Mouse (Mus musculus) urinary bladder, postnatal 4 days (tissue): ENCODE measurements around the gene Eva1c.

ENCODE experiments used
- DNase-seq, 2 experiments: peaks; one replicate each; pipeline ENCODE4 v3.0.0; 2021 to 2022; ENCODE audit warnings: low spot score in 2 of 2

Eva1c gene

DNA sequence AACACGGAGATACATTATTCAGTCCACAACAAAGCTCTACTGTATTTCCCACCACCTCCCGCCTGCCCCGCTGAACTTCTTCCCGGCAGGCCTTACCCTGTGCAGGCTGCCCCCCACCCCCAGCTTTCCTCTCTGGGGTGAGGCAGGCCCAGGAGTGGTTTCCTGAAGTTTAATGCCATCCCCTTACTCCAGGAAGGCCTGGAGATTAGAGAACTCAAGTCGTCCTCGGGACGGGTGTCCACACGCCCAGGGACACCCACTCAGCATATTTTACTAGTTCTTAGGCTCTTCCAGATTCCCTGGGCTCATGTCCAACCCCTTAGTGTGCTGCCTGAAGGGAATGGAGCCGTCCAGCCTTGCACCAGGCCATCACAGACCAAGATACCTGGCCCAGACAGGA, 39.1 kb downstream of the Eva1c start:
- no peak for DNase-seq

DNA sequence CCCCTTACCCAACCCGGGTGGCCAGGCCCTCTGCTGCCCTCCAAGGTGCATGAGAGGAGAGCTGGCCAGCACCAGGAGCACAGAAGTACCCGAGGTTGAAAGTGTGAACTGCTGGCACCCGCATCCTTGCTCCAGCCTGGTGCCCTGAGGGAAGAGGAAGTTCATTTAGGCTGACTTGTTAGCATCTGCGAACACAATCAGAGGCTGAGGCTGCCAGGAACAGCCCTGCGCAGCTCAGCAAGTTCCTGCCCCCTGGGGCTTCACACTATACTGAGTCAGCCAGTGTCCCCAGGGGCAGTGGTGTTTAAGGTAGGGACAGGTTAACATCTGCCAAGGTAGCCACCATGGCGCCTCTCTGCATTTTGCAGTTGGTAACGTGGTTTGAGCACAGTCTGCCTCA, 41.6 kb downstream of the Eva1c start:
- DNase-seq: no peak

DNA sequence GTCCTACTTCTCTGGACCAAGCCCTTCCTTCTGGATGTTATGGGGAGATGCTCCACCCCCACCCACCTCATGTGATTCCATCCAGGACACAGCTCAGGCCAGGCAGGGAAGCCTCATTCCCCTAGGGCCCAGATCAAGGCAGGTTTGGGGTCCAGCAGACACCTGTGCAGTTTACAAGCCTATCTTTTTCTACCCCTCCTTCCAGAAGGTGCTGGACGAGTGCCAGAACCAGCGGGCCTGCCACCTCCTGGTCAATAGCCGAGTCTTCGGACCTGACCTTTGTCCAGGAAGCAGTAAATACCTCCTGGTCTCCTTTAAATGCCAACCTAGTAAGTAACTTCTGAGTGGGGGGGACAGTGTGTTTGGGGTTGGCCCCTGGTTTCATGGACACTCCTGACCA, 42.8 kb downstream of the Eva1c start:
- no peak for DNase-seq

DNA sequence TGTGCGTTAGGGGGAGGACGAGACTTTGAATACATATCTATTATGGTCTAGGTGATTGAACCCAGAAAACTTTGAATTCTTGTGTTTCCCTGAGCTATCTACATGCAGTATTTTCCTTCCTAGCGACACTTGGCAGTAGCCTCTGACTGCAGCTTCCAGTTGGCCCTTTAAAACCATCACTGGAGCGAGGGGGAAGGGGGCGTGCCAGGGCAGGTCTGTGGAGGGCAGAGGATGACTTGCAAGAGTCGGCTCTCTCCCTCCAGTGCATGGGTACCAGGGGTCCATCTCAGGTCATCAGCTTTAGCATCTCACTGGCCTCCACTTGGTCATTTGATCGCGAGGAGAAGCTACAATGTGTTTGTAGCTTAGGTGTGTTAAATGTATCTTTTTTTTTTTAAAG, 46.4 kb downstream of the Eva1c start:
- DNase-seq: no peak

DNA sequence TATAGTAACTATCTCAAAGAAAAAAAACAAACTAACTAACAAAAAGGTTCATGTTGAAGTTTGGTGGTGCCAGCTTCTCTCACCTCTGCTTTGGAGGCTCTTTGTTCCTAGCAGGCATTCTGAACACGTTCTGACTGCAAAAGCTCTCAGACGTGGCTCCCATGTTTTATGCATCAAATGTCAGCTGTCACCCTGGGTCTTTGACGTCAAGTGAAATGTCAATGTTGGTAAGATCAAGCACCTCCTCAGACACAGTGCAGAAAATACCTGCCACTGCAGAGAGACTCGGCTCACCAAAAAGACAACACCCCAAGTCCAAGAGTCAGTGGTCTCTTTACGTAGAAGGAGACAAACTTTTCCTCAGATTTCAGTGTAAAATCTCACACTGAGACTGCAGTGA, 48.0 kb downstream of the Eva1c start:
- no peak for DNase-seq

DNA sequence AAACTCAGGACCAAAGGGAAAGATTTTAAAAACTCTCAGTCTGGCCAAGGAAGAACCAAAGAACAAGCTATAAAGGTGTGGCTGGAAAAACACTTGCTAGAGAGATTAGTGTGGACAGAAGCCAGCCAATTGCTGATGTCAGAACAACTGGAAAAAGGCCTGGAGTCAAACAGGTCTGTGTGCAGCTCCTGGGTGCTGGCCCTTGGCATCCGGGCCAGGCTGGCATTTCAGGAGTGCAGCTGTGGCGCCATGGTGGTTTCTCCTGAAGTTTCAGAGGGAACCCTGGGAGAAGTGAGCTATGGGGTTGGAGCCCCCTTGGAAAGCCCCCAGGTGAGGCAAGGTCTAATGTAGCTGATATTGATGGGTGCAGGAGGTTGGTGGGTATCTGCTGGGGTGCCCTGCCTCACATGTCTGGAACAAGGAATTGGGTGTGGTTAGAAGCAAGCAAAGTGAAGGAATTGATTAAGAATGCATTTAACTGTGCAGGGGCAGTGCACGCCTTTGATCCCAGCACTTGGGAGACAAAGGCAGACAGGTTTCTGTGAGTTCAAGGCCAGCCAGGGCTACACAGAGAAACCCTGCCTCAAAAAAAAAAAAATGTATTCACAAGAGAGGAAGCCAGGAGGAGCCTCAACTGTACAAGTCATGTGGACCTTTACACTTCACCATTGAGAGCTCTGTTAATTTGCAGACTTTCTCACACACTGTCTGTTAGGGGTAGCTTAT, 51.8 kb downstream of the Eva1c start:
- no peak for DNase-seq

DNA sequence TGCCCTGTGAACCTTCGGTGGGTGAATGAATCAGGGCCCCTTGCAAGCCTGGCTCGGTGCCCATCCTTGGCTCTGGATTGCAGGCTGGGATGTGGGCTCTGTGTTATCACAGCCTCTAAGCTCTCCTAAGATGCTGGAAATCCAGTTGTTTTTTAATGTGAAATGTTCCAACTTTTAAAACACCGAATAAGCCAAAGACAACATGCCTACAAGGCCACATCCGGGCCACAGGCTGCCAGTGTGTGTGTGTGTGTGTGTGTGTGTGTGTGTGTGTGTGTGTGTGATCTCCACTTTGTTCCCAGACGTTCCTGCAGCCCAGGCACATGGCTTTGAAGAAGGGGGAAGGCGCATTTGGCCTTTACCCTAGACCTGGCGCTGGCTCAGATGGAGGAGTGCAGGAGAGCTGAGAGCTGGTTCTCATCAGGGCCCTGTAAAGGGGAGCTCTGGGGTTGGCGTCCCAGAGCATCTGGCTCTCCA, 56.0 kb downstream of the Eva1c start:
- DNase-seq: peak in 1 of 2 experiments; percentile 54

DNA sequence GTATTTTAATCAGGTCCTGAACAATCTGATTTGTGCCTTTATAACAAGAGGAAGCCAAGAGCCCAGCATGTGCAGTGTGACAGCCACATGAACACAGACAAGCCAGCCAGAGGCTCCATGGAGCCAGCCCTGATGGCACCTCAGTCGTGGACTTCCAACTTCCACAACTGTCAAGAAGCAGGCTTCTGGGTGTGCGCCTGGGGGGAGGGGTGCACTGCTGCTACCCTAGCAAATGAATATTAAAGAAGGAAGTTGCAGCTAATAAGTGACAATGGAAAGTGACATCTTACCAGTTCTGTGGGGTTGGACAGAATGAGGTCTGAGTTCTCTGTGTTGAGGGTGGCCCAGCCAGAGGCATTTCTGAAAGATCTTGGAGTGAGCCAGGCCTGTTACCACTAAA, 58.8 kb downstream of the Eva1c start:
- no peak for DNase-seq

DNA sequence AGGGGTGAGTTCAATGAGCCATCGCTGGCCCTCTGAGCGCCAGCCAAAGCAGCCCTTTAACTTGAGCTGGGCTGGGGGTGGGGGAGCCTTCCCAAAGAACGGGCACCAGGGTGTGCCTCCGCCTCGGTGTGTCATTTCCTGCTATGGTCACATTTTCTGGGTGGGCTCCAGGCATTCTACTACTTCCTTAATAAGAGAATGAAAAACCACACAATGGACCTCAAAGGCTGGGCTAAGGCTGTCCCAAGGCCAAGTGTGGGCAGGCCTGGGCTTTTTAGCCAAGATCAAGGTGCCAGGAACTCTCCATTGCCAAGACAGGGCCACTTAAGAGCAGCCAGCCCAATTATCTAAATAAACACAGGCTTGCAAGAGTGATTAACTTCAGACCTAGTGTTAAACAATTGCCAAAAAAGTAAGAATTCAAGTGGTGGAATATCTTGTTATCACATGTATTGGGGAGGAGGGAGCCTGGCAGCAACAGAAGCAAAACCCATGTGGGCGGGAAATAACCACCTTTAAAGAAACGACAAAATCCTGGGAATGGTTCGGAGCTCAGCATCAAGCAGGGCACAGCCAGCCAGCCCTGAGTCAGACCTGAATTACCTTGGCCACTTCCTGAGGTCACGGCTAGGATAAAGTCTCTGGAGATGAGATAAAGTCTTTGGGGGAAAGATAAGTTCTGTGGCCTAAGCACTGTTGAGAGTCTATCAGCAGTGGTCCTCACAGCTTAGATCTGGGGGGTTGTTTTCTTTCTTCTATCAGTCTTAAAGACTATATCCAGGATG, 59.5 kb downstream of the Eva1c start:
- no peak for DNase-seq

DNA sequence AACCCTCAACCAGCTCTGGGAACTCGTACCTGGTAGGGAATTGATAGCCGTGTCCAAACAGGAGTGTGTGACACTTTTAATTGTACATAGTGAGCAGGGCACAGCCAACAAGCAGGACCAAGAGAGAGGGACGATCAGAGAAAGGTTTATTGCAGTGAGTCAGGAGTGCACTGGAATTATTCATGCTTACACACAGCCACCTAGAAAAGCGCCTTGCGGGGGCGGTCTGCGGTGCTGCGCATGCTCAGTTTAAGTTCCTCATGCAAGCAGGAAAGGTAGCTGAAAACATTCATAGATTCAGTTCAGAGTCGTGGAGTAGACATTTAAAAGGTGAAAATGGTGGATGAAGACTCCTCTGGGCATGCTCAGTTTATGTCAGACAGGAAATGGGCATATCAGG, 64.2 kb downstream of the Eva1c start:
- DNase-seq: no peak

DNA sequence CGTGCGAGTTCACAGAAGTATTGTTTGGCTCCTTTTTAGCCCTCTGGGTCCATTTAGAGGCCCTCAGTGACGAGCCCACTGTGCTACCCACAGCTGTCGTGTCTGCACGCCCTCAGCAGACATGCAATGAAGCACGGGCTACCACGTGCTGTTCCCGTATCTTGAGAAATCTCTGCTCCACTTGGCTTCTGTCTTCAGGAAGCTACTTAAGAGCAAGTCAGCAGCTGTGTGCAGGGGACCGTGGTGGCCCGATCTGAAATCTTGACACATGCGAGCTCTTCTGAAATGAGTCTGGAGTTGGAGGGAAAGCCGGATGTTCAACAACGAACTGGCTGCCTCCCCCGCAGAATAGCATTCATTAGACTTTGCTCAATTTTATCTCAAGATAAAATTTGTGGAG, 65.1 kb downstream of the Eva1c start:
- no peak for DNase-seq

DNA sequence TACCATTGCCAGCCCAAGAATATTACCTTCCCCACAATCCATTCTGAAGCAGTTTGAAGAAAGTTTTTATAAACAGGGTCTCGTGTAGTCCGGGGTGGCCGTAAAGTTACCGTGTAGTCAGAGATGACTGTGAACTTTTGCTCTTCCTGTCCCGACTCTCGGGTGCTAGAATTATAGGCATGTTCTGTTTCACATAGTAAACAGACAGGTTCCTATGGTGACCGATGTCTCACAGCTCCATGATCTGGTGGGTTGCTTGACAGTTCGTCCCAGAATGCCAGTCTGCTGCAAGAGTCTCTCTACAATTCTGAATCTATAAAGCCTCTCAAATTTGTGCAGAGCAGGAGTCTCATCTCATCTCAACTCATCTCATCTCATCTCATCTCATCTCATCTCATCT, 65.6 kb downstream of the Eva1c start:
- DNase-seq: no peak

DNA sequence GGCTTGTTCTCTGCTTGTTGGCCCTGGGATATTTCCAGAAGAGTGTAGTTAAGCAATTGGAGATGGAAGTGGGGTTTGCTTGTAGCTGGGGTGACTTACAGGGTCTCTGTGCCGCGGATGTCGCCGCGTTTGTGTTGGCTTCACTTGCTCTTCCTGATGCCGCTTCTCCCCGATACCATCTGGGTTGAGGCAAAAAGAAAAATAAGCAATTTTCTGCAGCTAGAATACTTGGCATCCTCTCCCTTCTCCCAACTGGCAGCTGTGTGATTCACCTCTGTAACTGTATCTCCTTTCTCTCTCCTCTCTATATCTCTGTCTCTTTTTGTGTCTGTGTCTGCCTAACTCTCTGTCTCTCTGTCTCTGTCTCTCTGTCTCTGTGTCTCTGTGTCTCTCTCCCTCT, 66.5 kb downstream of the Eva1c start:
- DNase-seq: no peak

DNA sequence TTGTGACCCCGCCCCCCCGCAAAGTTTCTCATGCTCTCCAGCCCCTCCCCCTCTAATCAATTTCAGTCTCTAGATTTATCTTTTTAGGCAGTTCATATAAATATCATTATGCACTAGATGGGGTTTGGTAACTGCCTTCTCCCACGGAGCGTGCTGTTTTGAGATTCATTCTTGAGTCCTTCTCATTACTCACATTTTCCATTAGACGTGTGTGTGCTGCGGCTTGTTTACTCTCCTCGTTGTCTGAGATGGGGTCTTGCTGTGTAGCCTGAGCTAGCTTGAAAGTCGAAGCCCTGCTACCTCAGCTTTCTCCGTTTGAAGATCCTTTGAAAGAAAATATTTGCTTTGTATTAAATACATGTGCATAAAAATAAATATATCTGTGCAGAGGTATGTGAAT, 67.3 kb downstream of the Eva1c start:
- DNase-seq: no peak

DNA sequence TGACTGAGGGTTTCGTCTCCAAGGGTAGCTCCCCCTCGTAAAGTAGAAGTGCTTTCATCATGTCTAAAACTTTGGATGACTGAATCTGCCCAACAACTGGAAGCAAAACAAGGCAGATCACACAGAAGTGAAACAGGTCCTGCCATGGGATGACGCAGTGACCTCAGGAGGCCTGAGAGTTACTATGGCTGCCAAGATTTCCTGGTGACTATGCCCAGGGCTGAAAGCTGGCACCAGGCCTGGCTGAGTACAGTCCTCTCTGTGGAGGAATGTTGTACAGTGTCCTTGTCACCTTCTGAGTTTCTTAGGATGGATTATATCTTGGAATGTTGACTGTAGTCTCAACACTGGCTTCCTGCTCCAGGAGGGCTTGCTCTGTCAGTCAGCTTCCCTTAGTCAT, 71.1 kb downstream of the Eva1c start:
- DNase-seq: no peak

DNA sequence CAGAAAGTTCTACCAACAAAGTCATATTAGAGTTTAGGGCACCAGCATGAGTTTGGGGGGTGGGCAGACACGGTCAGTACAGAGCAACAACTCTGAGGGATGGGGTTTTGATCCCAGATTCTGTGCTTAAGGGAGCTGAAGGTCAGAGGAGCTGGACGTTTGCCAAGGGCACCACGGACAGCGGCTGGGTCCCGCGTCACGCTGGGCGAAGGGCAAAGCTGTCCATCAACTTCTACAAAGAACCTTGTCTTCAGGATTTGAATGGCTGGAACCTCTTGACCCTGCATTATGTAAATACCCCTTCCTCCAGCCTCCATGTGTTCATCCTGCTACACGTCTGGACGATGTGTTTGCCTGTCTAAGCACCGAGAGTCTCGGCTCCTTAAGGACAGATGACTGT, 73.0 kb downstream of the Eva1c start:
- DNase-seq: no peak

DNA sequence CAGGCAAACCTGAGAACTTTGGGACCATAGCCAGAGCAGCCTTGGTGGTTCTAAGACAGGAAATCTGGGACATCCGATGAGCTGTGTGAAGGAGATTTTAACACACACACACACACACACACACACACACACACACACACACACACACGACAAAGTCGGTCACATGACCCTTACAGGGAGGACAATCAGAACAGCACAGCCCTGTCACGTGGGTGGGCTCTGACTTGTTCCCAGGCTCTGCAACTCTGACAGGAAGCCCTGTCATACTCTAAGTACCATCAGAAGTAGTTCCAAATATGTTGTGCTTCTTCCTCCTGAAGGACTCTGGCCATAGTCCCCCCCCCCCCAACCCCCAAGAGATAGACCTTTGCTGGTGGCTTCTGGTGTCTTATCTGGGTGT, 74.8 kb downstream of the Eva1c start:
- no peak for DNase-seq

DNA sequence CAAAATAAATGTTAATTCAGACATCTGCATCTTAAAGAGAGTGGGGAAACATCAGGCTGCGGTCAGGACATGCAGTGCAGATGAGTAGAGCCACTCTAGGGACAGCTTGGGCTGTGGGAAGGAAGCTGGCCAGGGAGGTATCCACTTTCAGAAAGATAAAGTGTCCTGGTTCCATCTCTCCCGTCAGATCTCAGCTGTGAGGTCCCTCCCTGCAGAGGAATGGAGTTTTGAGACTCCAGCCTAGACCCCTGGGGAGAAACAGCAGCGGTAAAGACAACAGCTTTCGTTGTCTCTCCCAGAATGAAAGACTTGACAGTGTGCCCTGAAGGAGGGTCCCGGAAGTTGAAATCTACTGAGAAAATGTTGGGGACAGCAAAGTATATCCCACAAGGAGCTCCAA, 76.8 kb downstream of the Eva1c start:
- no peak for DNase-seq

DNA sequence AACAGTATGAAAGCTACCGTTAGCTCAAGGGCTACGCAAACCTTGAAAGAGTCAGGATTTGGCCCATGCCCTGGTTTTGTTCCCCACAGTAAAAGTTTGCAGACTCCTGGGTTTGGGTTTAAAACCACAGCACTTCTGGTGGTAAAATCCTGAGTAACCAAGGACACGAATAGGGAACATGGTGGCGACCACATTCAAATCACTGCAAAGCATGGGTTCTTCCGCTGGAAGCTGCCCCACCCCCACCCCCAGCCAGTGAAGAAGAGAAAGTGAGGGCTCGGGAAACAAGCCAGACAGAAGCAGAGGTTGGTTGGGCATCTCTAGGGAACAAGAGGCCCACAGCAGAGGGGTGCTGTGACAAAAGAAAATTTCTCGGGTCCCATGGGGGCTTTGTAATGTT, 80.7 kb downstream of the Eva1c start:
- no peak for DNase-seq

DNA sequence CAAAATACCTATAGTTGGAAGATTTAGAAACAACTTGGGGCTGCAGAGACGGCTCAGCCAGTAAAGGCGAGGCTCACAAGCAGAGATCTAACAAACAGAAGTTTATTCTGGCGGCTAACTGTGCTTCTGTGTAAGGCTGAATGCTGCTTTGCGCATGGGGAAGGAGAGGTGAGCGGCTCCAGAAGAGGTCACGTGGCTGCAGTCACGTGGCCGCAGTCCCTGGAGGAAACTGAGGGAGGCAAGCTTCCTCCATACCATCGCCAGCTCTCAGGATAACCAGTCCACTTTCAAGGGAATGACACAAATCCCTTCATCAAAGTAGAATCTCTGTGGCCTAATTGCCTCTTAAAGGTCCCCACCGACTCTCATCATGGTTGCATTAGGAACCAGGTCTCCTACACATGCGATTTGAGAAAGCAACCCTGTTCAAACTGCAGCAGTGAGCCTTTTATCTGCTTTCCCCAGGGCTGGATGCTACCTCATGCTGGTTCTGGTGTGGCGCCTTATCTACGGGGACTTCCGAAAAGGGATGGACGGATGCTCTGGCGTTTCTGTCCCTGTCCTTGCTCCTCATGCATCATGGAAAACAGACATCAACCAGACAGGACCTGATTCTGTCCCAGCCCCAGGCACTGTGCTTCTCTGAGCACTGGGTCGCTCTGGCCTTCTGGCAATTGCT, 84.5 kb downstream of the Eva1c start:
- no peak for DNase-seq

DNA sequence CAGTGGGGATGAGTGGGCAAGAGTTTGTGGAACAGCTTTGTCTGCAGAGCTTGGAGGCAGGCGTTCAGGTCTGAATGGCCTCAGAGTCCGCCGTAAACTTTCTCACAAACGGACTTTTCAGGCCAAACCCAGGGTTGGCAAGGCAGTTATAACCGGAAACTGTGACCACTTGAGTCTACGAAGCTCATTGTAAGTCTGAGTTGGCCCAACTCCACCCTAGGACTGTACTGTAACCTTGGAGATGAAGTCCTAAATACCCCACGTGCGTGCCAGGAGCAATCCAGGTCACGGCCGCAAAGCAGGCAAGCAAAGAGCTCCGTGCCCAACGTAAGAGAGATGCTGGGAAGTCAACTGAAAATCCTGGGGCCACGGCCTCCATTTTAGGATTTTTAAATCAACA, 85.2 kb downstream of the Eva1c start:
- DNase-seq: no peak

DNA sequence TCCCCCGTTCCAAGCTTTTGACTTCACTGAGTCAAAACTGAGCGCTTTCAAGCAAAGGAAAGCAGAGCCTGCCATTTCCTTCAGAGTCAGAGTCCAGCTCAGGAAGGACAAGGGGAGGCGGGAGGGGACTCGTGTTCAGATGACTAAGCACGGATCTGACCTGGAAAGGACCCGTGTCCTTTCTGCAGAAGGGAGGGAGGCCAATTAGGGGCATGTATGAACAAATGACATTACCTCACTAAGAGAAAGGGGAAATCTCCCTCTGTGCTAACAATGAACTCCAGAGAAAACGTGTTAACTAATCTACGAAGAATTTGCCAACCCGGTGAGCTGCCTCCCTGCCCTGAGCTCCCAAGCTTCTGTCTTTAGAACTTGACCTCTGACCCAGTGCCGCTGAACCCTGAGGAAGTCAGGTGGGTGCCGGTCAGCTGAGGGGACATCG, 89.5 kb downstream of the Eva1c start:
- DNase-seq: no peak

DNA sequence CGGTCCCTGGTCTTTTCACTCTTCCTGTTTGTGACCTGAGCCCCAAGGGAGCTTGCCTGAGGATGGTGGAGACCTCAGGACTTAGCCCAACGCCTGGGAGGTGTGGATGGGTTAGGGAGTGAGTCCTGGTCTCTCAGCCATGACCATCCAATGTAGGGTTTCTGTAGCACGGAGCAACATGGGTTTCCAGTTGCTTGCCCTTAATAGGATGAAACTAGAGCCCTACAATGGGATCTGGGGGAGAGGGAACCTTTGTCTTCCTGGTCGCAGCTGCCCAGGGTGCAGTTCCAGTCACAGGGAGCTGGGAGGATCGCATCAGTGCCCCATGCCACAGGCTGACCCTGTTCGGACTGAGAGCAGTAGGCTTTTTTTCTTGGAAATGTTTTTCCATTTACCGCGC, 90.6 kb downstream of the Eva1c start:
- DNase-seq: no peak
